Mouse (Mus musculus): ENCODE data around the gene Cep89.

Gene Cep89

DNA sequence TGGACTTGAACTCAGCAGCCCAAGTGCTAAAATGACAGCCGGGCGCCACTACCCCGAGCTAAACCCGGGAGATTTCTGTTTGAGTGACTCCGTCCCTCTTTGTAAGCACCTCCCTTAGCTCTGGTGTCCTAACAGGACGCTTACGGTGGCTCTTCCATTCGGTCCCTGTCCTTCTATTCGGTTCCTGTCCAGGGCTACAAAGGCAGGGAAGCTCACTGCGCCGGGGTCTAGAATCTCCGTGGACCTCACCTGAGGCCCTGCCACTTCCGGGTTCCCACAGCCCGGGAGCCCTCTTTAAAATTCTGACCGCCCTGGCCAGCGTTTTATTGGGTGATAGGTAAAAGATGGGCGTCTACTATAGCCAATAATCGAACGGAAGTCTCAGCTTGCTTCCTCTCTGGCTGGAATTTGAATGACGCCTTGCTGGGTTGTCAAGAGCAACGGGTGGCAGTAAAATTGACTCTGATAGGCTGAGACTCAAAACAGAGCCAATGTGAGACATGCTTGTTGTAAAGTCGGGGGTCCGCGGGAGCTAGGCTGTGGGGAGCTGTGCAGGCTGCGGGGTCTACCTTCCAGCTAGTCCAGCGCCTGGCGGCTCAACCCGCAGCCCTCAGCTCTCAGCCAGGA is at the start of gene Cep89, which contains the start of gene Faap24:
Cep89 (plus strand) TSS at position 494 of the 627 bp plus-strand sequence.
Faap24 (minus strand) TSS at position 295 of the 627 bp plus-strand sequence.
- DNase-seq = peak; percentile 97

DNA sequence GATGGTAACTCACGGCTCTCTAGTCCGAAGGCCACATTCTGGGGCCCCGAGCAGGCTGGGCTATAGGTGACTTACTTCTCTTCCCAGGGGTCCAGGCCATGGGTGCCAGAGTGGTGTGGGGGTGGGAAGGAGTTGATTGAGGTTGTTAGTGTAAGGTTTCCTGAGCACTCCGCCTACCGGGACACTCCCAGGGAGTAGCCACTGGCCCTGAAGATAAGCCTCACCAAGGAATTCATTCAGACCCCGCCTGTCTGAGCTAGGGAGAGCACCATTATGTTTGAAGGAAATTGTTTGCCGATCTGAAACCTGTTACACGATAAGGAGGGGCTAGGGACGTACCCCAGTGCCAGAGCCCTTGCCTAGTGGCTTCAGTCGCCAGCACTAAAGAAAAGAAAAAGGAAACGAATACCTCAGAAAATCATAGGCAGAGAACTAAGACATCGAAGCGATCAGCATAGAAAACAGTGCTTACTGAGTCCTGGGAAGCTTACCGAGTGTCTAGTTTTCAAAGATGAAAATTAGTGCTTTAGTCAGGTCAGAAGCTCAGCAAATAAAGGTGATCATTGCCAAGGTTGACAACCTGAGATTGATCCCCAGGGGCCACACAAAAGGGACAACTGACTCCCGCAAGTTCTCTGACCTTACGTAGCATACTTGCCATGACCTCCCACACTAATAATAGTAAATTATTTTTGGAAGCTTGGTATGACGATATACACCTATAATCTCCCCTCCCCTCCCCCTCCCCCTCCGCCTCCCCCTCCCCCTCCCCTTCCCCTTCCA is 48.7 kb upstream of the Cep89 start:
- no peak for DNase-seq

DNA sequence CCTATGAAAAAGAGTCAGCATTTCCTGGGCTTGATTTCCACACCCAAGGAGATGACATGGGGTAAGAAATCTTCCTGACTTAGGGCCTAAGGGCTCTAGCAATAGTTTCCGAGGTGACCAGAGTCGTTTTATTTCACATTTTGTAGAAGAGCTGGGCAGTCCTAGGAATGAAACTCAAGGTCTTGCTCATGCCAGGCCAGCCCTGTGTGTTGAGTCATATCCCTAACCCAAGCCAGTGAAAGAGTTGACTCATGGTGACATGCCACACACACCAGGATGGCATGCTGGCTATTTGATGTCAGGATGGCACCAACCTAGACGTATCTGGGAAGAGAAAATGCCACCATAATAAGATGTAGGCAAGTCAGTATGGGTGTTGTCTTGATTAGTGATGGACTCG is 47.8 kb upstream of the Cep89 start:
- DNase-seq = no peak

DNA sequence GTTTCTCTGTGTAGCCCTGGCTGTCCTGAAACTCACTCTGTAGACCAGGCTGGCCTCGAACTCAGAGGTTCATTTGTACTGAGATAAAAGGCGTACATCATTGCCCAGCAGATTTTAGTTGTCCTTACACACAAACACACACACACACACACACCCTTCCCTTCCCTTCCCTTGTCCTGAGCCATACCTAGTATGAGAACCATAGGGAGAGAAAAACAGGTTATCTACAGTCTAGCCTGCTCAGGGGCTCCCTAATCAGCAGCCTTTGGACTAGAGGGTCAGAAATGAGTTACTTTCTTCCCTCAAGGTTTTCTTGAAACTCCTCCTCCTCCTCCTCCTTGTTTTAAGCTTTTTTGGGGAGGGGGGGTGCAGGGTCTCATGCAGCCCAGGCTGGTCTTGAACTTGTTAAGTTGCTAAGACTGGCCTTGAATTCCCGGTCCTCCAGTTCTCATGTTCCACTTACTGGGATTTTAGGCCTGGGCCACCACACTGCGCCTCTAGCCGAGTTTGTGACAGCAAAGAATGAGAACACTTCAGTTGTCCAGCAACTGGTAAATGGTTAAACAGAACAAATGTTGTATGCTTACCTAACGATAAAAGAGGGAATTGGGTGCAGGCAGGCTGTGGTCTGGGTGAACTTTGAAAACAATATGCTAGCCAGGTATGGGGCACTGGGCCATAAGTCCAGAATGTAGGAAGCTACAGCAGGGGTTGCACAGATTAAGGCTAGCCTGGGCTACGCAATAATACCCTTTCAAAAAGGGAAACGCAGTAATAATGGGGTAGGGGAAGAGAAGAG is 46.8 kb upstream of the Cep89 start:
- DNase-seq = peak; percentile 45

DNA sequence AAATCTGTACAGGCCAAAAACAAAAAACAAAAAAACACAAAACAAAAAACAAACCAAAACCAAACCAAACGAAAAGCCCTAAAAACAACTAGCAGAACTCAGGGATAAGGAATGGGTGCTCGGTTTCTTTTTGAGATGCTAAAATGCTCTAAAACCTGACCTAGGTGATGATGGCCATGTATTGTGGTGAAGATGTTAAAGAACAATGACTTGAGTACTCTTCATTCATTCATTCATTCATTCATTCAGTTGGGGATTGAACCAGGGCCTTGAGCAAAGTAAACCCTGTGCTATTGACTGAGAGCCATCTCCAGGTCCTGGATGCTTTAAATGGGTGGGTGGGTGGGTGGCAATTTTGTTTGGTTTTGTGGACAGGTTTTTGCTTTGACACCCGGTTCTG is 45.7 kb upstream of the Cep89 start:
- no peak for DNase-seq

DNA sequence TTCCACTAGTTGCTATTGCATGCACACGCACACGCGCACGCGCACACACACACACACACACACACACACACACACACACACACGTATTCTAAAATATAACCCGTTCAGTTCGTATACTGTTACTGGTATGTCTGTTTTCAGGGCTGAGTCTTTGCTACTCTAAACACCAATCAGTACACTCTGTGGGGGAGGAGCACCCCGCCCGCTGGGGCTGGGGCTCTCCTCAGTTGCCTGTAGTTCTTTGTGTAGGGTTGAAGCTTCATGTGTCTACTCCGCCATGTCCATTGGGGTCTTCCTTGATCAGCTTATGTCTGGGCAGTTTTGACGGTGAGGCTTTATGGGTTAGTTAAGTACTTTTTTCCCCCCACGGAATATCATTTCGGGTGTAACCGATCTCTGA is 43.5 kb upstream of the Cep89 start:
- DNase-seq = no peak

DNA sequence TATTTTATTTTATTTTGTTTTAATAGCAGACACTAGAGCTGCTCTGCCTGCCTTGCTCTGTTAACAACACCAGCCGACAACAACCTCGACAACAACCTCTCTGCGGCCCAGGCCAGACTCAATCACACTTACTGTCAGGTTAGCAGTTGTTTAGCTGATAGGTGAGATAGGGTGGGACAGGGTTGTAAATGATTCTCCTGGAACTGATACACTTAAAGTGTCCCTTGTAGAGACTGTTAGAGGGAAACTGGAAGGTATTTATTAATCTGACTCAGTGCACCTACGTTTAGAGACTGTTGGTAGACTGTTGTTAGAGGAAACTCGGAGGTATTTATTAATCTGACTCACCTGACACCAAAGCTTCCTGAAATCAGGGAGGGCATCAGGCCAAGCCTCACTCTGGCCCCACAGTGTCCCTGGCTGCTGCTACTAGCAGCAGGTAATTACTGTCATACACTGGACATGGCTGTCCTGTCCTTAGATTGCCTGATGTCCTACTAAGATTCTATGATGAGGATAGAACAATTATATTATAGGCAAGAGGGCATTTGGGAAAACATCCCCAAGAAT is 41.4 kb upstream of the Cep89 start:
- DNase-seq = peak; percentile 59

DNA sequence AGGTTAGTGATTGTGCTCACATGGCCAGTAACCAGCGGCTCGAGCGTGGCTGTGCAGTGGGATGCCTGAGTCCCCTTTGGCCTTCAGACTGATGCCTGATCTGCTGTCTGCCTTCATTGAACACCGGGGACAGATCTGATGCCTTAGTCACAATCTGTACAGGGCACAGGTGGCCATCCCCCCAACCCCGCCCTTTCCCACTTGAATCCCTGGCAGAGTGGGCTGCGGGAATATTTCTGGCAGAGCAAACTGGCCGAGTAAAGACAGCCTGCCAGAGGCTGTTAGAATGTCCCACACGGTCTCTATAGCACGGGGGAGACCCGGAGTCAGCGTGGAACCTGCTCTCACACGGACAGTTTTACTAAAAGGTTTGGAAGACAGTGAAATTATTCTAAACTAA is 39.2 kb upstream of the Cep89 start:
- no peak for DNase-seq

DNA sequence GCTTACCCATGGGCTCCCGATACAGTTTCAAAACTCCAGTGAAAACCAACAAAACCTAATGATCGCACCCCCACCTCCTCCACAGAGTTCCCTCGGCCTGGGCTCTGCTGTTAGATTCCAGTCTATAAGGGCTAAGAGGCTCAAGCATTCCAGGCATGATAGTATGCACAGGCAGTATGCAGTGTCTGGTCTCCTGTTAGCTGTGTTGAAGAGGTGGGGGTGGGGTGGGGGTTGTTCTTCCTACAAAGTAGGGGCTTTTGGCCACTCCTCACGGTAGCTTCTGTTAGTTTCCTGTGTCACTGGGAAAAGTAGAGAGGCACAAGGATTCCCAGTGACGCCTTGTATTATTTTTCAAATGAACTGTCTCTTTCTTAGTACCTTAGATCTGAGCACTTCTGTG is 34.6 kb upstream of the Cep89 start:
- no peak for DNase-seq

DNA sequence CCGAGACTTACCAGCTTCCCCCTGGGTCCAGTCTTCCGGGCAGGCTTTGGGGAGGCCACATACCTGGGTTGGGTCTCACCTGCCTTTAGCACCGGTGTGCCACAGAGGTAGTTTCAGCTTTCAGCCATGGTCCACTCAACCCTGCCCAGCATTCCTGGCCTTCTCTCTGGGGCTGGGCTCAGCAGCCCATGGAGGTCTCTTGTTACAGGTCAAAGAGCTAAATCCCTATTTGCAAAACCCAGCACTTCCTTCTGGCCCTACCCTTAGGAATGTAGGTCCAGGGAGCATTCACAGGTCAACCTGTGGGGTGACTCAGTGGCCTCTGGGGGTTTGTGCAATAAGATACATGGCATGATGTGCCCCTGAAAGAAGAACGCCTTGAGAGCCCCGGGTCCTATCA is 34.0 kb upstream of the Cep89 start:
- peak; percentile 59 for DNase-seq

DNA sequence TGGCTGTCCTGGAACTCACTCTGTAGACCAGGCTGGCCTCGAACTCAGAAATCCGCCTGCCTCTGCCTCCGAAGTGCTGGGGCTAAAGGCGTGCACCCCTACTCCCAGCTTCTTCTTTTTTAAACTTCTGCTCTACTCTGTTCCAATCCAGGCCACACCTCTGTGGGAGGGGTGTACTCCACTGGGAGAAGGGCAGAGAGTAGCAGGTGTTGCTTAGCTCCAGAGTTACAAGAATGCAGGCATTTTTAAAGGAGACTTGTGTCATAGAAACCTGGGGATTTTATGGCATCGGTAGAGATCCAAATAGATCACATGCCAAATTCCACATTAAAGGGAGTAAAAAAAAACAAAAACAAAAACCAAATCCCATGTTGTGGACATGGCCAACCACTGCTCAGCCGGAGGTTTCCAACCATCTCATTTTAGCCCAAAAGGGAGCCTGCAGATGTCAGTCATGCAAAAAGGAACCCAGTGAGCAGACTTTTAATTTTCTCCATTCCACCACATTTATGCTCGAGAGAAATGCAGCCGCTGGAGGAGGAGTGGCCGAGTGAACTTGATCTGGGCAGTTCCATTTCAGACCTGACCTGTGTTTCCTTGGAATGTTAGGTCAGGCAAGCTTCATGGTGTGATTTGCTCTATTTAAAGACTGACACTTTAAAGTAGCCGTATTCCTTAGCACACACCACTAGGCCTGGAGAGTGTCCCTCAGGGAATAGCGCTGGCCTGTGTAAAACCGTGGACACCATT is 31.5 kb upstream of the Cep89 start:
- DNase-seq = peak; percentile 62

DNA sequence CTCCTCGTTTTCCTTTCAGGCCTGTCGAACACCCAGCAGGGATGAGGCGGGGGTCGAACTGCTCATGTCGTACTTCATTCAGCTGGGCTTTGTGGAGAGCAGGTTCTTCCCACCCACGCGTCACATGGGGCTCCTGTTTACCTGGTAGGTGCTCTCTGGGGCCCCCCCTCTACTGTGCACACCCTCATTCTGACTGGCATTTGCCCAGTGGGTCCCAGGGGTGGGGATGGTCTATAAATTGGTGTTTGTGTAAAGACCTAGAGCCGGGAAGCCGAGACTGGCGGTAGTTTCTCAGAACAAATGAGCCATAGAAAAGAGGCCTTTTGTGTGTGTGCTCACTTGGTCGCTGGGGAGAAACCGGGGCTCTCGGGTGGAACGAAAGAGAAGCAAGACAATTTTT is 25.7 kb upstream of the Cep89 start:
- no peak for DNase-seq

DNA sequence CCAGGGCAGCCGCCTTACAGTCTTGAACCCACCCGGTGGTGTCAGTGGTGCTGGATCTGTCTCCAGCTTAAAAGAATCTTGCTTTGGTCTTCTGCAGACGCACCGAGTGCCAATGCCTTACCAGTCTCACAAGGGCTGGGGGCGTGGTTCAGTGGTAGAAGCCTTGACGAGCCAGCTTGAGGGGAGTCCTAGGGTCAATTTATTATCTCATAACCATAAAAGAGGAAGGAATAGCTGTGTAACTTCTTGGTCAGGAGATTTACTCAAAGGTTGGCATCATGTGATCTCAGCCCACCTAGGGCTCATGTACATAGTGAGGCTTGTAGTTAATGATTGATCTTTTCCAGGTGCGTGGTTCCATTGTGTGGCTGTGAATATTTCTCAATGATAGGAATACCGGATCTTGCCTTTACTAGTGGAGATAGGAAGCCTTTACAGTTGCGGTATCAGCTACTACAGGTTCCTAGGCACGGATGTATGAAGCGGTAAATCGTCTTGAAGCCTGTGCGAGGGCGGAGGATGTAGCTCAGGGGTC is 24.3 kb upstream of the Cep89 start:
- DNase-seq = no peak

DNA sequence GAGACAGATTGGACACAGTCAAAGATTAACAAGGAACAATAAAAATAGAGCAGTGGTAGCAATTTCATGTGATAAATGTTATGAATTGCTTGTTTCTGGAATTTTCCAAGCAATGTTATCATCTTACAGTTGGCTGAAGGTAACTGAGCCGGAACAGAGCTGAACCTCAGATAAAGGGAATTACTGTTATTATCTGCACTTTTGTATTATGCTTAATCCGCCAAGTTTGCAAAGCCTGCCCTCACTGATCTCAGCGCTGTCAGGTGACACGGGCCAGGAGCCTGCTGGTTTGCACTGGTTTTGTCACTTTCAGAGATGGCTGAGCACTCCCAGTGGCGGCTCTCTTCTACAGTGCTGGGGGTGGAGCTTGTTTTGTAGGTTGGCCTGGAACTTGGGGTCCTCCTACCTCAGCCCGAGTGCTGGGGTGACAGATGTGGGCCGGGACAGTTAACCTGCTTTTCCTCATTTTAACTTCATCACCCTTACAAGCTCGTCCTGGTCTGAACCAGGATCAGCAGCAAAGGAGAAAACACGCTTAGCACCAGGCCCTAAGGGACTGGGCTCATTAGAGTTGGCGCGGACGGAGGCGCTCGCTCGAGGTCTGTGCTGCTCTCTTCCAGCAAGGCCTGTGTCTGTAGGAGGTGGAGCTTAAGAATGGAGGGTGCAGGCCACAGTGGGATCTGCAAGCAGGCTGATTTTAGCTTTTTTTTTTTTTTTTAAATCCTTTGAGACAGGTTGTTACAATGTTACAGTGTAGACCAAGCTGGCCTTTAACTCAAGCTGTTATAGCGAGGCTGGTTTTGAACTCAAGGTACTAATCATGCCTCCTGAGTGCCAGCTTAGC is 23.5 kb upstream of the Cep89 start:
- peak; percentile 74 for DNase-seq

DNA sequence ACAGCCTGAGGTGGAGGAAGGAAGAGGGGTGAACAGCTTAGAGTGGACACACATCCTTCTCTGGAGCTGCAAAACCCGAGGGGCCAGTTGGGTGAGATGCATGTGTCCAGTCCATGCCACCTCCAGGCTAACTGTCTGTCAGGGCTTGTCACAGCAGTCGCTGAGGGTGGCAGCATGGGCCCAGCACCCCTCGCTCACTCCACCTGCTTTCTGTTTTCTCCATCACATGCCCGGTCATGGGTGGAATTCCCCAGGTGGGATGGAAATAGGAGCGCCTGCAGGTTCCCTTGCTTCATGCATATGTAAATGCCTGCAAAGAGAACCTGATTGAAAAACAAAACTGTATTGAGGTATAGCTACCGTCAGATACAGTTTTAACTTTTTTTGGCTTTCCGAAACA is 22.6 kb upstream of the Cep89 start:
- peak; percentile 40 for DNase-seq

DNA sequence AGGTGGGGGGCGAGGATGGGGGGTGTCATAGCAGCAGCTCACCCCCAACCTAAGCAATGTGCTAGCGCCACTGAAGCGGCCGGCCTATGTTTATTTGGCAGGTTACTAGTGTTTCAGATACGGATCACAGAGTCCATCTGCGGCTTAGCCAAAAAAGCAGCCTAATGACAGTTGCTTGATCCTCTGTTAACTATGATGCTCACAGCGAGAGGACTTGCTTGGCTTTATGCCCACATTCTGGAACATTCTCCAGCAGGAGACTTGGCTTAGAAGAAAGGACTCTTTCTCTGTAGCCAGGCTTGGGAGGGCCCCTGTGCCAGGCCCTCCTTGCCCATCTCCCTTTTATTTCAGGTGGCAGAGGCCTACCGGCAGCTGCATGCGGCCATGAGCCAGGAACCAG is 20.2 kb upstream of the Cep89 start:
- peak; percentile 22 for DNase-seq

DNA sequence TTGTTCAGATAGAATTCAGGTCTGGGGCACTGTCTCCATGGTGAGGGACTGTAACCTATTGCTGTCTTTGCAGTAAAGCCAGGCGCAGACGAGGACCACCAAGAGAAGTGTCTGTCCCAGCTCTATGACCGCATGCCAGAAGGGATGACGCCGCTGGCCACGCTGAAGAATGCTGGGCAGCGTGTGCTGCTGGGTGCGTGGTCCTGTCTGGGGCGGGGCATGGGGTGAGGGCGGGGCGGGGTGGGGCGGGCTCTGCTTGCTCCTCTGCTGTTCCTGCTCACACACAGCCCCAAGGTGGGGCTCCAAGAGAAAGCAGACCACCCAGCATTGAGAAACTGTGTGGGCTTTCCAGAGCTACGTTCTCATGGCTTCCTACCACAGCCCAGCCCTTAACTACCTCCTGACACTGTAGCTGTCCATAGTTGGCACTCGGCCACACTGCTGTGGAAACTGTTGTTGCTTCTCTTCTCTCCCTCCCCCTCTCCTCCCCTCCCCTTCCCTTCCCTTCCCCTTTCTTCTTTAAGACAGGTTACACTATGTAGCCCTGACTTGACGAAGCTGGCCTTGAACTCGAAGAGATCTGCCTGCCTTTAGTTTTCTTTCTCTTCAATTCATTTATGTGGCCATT is 17.2 kb upstream of the Cep89 start:
- DNase-seq = no peak

DNA sequence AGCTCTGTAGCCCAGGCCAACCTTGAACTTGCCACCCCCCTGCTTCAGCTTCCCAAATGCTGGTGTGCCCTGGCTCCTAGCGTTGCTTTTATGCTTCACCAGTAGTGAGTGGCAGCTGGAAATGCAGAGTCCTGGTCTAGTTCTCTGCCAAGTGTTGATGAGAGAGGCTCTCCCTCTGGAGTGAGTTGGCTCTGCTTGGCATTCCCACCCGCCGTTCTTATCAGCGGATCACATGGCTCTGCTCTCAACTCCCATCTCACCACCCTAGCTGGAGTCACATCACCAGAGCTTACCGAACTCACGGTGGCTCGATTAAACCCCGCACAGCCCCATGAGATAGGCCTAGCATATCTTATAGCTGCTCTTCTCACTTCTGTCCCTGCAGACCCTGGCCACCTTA is 16.5 kb upstream of the Cep89 start:
- DNase-seq = no peak

DNA sequence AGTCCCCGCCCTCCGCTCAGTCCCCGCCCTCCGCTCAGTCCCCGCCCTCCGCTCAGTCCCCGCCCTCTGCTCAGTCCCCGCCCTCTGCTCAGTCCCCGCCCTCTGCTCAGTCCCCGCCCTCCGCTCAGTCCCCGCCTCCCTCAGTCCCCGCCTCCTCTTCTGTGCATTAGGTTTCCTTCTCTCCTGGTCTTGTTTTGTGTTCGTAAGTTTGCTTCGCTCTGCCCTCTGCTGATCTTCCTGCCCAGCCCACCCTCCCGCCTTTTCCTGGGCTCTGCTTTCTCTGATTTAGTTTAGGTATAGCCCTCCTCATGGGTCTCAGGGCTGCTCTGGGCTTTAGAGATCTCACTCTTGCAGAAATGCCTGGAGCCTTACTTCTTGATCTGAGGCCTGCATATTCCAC is 15.0 kb upstream of the Cep89 start:
- no peak for DNase-seq

DNA sequence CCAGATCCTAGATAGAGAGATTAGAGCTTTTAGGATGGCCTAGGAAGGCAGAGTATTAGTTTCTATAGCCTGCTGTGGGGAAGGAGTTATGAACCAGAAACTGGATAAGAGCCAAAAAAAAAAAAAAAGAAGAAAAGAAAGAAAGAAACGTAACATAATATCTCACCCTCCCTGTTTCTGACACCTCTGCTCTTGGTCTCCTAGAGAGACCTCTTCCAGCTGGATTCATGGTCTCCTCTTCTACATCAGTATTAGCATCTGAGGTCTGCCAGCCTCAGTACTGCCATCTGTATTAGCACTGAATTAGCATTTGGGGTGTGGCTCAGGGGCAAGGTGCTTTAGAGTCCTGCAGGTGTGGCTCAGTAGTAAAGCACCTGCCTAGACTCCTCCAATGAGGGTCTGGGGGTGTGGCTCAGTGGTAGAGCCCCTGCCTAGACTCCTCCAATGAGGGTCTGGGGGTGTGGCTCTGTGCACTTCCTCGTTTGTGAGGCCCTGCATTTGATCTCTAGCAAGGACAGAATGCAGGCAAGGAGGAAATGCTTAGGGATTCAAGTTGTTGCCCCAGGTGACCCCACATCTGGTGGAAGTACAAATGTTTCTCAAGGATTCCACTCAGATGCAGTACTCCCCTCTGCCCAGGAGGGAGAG is 14.0 kb upstream of the Cep89 start:
- DNase-seq = no peak

Measured in kidney, postnatal 14 days (tissue).